Mouse (Mus musculus): ENCODE results near the gene Cldn13. TPM values are rescaled to one million over a fixed set of nuclear protein-coding genes. Genes with fewer than 3 reads are reported as not detected.
"Not testable (repeated sequence)": the region's sequence is repeated elsewhere in the genome, so short reads cannot be mapped to it uniquely, and the experiment has no call there.

Cldn13 gene
- 5.4 and 10.0 TPM in 2 replicates for polyA plus RNA-seq (2016; fragmentation: Nextera tagmentation; extraction: Ambion mirVana)

DNA sequence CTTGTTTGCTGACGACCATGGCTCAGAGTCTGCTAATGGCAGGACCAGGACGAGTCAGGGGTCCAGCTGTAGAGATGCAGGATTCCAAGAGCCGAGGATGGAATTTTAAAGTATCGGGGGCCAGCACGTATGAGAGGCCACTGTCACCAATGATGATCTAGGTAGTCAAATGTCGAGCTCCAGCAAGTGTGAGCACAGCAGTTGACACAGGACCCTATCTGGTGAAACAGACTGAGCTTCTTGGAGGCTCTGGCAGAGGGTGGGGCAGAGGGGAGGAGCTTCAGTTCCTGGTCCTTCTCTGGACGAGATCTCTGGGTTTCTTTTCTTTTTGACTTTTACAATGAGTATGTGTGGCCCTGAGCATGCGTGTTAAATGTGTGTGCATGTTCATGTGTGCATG lies at the start of gene Cldn13:
Gene Cldn13, minus strand, starts transcription at position 216 of the 400 bp plus-strand sequence.
- WGBS = 72% methylated on average over 8 of the region's 8 CpGs

DNA sequence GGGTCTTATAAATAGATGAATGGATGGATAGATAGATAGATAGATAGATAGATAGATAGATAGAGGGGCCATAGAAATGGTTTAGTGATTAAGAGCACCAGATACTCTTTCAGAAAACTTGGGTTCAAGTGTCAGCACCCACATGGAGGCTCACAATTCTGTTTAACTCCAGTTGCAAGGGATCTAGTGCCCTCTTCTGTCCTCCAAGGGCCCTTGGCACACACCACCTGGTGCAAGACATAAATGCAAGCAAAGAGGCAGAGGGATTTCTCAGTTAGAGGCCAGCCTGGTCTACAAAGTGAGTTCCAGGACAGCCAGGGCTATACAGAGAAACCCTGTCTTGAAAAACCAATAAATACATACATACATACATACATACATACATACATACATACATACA lies 49.3 kb upstream of the Cldn13 start:
- not testable (repeated sequence) for H3K4me2 ChIP-seq

More for the DNA sequence above, at the start of gene Cldn13:
- H3K9me3 ChIP-seq (replicated peaks) = 0 out of 2 replicates have a peak, but pooled peaks cover 4% of the 10 kb centered on the region
- peak within 1 kb of the TSS; percentile 10 for H3K4me3 ChIP-seq
- H3K36me3 ChIP-seq = no peaks in the 10 kb centered on the region
- no peak within 1 kb of the TSS for H3K9ac ChIP-seq
- H3K27me3 ChIP-seq (replicated peaks) = no peaks in the 10 kb centered on the region; the same call in 1 of the 2 replicates
- peak; percentile 76 for ATAC-seq (ENCODE audit: insufficient number of reproducible peaks, low FRiP score)
- no peak within 1 kb of the TSS for H3K4me2 ChIP-seq
- H3K4me1 ChIP-seq (replicated peaks) = no peaks in the 10 kb centered on the region
- peak within 1 kb of the TSS; percentile 36 for H3K27ac ChIP-seq (ENCODE audit: poor library complexity, severe bottlenecking)

GRCm38 (mm10) chr5:134963546-134963945 lies 48.2 kb upstream of the Cldn13 start:
- no peak overlapping the region for H3K4me2 ChIP-seq
- H3K9me3 ChIP-seq (replicated peaks) = no peaks in the 10 kb centered on the region
- no peak overlapping the region for H3K27ac ChIP-seq (ENCODE audit: poor library complexity, severe bottlenecking)
- H3K4me3 ChIP-seq = no peak overlapping the region
- H3K9ac ChIP-seq = no peak overlapping the region
- 23% methylated on average over 5 of the region's 5 CpGs for WGBS
- H3K36me3 ChIP-seq = no peaks in the 10 kb centered on the region
- H3K4me1 ChIP-seq (replicated peaks) = peaks cover 23% of the 10 kb centered on the region
- H3K27me3 ChIP-seq (replicated peaks) = peaks cover 17% of the 10 kb centered on the region
- no peak for ATAC-seq (ENCODE audit: insufficient number of reproducible peaks, low FRiP score)

More for the DNA sequence above, 49.3 kb upstream of the Cldn13 start:
- H3K9me3 ChIP-seq (replicated peaks); ATAC-seq (ENCODE audit: insufficient number of reproducible peaks, low FRiP score); H3K27ac ChIP-seq (ENCODE audit: poor library complexity, severe bottlenecking); H3K4me3 ChIP-seq; H3K36me3 ChIP-seq; H3K9ac ChIP-seq: not testable (repeated sequence)
- H3K4me1 ChIP-seq (replicated peaks) = peaks cover 15% of the 10 kb centered on the region
- peaks cover 23% of the 10 kb centered on the region for H3K27me3 ChIP-seq (replicated peaks)

GRCm38 (mm10) chr5:134961519-134961918 lies 46.2 kb upstream of the Cldn13 start:
- Histone ChIP-seq H3K9me3 (replicated peaks) (no peaks in the 10 kb centered on the region), H3K27ac (ENCODE audit: poor library complexity, severe bottlenecking) (no peak overlapping the region), H3K4me2 (no peak overlapping the region), H3K27me3 (replicated peaks) (peaks cover under 1% of the 10 kb centered on the region), H3K4me1 (replicated peaks) (peaks cover 33% of the 10 kb centered on the region), H3K4me3 (no peak overlapping the region), H3K36me3 (no peaks in the 10 kb centered on the region), H3K9ac (no peak overlapping the region)
- 85% methylated on average over 2 of the region's 2 CpGs for WGBS
- no peak for ATAC-seq (ENCODE audit: insufficient number of reproducible peaks, low FRiP score)

GRCm38 (mm10) chr5:134960430-134960829 lies 45.1 kb upstream of the Cldn13 start:
- Histone ChIP-seq H3K4me1 (replicated peaks) (peaks cover 25% of the 10 kb centered on the region), H3K27ac (ENCODE audit: poor library complexity, severe bottlenecking) (no peak overlapping the region), H3K9me3 (replicated peaks) (no peaks in the 10 kb centered on the region), H3K9ac (no peak overlapping the region), H3K4me2 (no peak overlapping the region), H3K27me3 (replicated peaks) (no peaks in the 10 kb centered on the region), H3K4me3 (no peak overlapping the region), H3K36me3 (no peaks in the 10 kb centered on the region)
- 59% methylated on average over 2 of the region's 2 CpGs for WGBS
- no peak for ATAC-seq (ENCODE audit: insufficient number of reproducible peaks, low FRiP score)

DNA sequence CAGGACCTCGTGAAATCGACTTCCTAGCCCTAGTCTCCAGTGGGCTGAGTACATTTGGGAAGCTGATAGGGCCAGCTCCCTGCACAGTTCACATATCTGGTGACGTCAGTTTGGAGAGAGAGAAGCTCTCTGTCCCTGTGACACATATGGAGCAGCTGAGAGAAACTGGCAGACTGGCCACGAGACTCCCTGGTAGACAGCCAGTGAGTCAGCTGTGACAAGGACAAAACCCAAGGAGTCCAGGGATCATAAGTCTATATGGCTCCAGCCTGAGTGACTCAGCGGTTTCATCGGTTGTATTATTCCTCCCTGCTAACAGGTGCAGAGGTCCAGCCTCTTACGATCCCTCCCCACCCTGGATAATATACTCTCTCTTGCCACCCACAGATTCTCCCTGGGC lies 43.8 kb upstream of the Cldn13 start:
- H3K9me3 ChIP-seq (replicated peaks) = no peaks in the 10 kb centered on the region
- H3K4me1 ChIP-seq (replicated peaks) = peaks cover 28% of the 10 kb centered on the region
- H3K36me3 ChIP-seq = no peaks in the 10 kb centered on the region
- no peak overlapping the region for H3K4me2 ChIP-seq
- peak overlapping the region; percentile 9; the same call in 1 of the 2 replicates for H3K27ac ChIP-seq (ENCODE audit: poor library complexity, severe bottlenecking)
- no peak overlapping the region for H3K4me3 ChIP-seq
- 57% methylated on average over 7 of the region's 7 CpGs for WGBS
- H3K9ac ChIP-seq = no peak overlapping the region
- ATAC-seq (ENCODE audit: insufficient number of reproducible peaks, low FRiP score) = 0 out of 2 replicates have a peak, but pooled peaks have one; percentile 51
- no peaks in the 10 kb centered on the region for H3K27me3 ChIP-seq (replicated peaks)

DNA sequence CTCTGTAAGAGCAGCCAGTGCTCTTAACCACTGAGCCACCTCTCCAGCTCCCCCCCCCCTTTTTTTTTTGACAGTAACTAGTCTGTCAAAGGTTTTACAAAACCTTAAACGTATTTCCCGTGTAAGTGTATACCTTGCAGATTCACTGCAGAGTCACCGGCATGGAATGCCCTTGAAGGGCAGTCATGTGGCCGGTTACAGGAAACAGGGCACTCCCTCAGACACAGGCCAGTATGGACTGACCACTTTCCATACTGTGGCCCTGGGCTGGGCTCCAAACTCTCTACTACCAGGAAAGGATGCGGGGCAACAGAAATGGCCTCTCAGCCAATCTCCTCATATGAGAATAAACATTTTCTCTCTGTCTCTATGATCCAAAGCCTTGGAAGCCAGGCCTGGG lies 40.2 kb upstream of the Cldn13 start:
- Histone ChIP-seq H3K27me3 (replicated peaks) (no peaks in the 10 kb centered on the region), H3K27ac (ENCODE audit: poor library complexity, severe bottlenecking) (no peak overlapping the region)

DNA sequence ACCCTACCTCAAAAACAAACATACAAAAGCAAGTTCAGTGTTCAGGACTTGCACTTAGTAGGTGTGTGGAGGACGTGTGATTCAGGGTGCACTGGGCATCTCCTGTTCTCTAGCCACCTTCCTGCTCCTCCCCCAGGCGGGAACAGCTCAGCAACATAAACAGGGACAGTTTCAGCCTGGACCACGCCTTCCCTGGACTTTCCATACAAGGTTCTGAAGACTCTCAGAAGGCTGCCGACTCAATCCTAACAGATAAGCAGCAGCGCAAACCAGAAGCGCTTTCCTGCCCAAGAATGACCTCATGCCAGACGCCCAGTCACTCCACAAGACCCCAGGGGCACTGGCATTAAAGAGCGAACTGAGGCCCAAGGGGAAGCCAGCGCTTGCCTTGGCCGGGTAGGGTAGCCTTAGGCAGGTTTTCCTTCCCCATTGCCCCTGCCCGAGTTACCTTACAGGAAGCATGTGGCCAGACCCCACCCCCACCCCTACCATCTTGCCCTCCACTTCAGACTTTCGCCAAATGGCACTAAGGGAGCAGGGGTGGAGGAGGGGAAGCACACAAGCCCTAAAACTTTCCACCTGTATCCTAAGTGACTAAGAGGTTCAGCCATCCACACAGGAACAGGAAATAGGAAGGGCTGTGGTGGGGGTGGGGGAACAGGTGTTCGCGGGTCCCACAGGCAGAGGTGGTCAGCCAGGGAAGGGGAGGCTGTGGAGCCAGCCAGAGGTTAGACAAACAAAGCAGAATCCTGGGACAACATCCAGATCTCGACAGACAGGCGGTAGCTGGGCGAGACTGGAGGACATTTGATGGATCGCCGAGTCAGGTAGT lies 35.9 kb upstream of the Cldn13 start:
- Histone ChIP-seq H3K4me3 (0 out of 2 replicates have a peak overlapping the region, but pooled peaks have one; percentile 3), H3K4me1 (replicated peaks) (peaks cover 47% of the 10 kb centered on the region), H3K27ac (ENCODE audit: poor library complexity, severe bottlenecking) (peak overlapping the region; percentile 77), H3K27me3 (replicated peaks) (peaks cover 13% of the 10 kb centered on the region), H3K9ac (peak overlapping the region; percentile 20; the same call in 1 of the 2 replicates), H3K36me3 (no peaks in the 10 kb centered on the region), H3K4me2 (peak overlapping the region; percentile 55), H3K9me3 (replicated peaks) (no peaks in the 10 kb centered on the region)
- 11% methylated on average over 19 of the region's 19 CpGs for WGBS
- peak; percentile 75 for ATAC-seq (ENCODE audit: insufficient number of reproducible peaks, low FRiP score)

More for the DNA sequence above, 40.2 kb upstream of the Cldn13 start:
- no peak overlapping the region for H3K4me3 ChIP-seq
- peaks cover 45% of the 10 kb centered on the region for H3K4me1 ChIP-seq (replicated peaks)
- H3K36me3 ChIP-seq = no peaks in the 10 kb centered on the region
- WGBS = 51% methylated on average over 5 of the region's 5 CpGs
- H3K9ac ChIP-seq = no peak overlapping the region
- H3K9me3 ChIP-seq (replicated peaks) = no peaks in the 10 kb centered on the region
- no peak overlapping the region for H3K4me2 ChIP-seq
- ATAC-seq (ENCODE audit: insufficient number of reproducible peaks, low FRiP score) = no peak

DNA sequence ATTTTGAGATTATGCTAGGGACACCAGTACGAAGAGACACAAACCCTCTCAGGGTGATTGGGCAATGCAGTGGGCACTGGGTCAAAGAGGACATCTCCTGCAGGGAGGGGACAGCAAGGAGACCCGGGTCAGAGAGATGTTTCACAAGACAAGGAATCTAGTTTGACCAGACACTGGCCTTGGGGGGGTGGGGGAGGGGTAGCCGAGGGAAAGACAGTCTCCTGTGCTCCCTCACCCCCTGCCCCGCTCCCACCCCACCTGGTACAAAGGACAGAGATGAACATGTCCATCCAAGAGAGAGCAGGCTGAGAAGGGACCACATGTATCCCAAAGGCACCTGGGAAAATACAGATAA lies 32.7 kb upstream of the Cldn13 start:
- WGBS = 60% methylated on average over 4 of the region's 4 CpGs
- peaks cover 29% of the 10 kb centered on the region for H3K27me3 ChIP-seq (replicated peaks)
- H3K36me3 ChIP-seq = no peaks in the 10 kb centered on the region
- H3K9me3 ChIP-seq (replicated peaks) = no peaks in the 10 kb centered on the region
- no peak overlapping the region for H3K9ac ChIP-seq
- H3K4me3 ChIP-seq = no peak overlapping the region
- no peak overlapping the region for H3K27ac ChIP-seq (ENCODE audit: poor library complexity, severe bottlenecking)
- ATAC-seq (ENCODE audit: insufficient number of reproducible peaks, low FRiP score) = no peak
- H3K4me1 ChIP-seq (replicated peaks) = peaks cover 49% of the 10 kb centered on the region
- H3K4me2 ChIP-seq = no peak overlapping the region

GRCm38 (mm10) chr5:134947420-134948084 lies 32.2 kb upstream of the Cldn13 start:
- H3K4me3 ChIP-seq = no peak overlapping the region
- H3K9ac ChIP-seq = no peak overlapping the region
- peaks cover 46% of the 10 kb centered on the region for H3K4me1 ChIP-seq (replicated peaks)
- no peaks in the 10 kb centered on the region for H3K36me3 ChIP-seq
- H3K27ac ChIP-seq (ENCODE audit: poor library complexity, severe bottlenecking) = no peak overlapping the region
- no peaks in the 10 kb centered on the region for H3K9me3 ChIP-seq (replicated peaks)
- peaks cover 29% of the 10 kb centered on the region for H3K27me3 ChIP-seq (replicated peaks)
- no peak overlapping the region for H3K4me2 ChIP-seq
- ATAC-seq (ENCODE audit: insufficient number of reproducible peaks, low FRiP score) = no peak
- 46% methylated on average over 5 of the region's 5 CpGs for WGBS

DNA sequence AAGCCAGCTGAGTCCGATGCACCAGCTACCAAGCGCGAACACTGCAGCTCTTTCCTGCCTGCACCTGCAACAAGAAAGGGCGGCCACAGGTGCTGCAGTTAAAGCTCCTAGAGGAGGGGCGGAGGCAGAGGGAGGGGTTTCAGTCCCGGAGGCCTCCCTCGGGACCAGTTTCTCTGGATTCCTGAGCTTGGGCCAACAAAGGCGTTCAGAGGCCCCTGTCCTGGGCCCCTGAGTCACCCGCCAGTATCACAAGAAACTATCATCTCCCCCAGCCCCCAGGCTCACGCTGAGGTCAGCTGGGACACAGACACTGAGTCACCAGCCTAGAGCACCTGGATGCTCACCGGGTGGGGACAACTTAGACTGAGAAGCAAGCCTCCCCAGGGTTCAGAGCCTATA lies 31.5 kb upstream of the Cldn13 start, which contains the start of gene Cldn4:
Gene Cldn4, minus strand, starts transcription at position 78 of the 399 bp plus-strand sequence.
- H3K27ac ChIP-seq (ENCODE audit: poor library complexity, severe bottlenecking) = no peak within 1 kb of the TSS
- peak within 1 kb of the TSS; percentile 8; the same call in 1 of the 2 replicates for H3K4me3 ChIP-seq
- peak within 1 kb of the TSS; percentile 48 for H3K4me2 ChIP-seq
- no peaks in the 10 kb centered on the region for H3K9me3 ChIP-seq (replicated peaks)
- WGBS = 20% methylated on average over 11 of the region's 11 CpGs
- peaks cover 39% of the 10 kb centered on the region for H3K4me1 ChIP-seq (replicated peaks)
- H3K27me3 ChIP-seq (replicated peaks) = peaks cover 29% of the 10 kb centered on the region
- H3K36me3 ChIP-seq = no peaks in the 10 kb centered on the region
- no peak for ATAC-seq (ENCODE audit: insufficient number of reproducible peaks, low FRiP score)
- peak within 1 kb of the TSS; percentile 37 for H3K9ac ChIP-seq

Data from heart, embryonic 12.5 days (tissue).